Mouse (Mus musculus): ENCODE data around the gene Fam19a4.

GRCm38 (mm10) chr6:97082336-97082735, 22.1 kb upstream of the Fam19a4 start:
- TF ChIP-seq CTCF (IDR thresholded peaks at IDR 0.05; ENCODE audit: low read depth, low read length): no peak
- no peak for TF ChIP-seq POLR2A (IDR thresholded peaks at IDR 0.05; ENCODE audit: extremely low read depth, insufficient read depth, low read length)

Data from liver, adult 2 months (tissue).